Mouse (Mus musculus) kidney, postnatal 14 days (tissue): ENCODE measurements around the gene Spats2l.
A peak's percentile ranks its signal among the peaks of the same experiment; 100 is the strongest.

Source experiments
- DNase-seq: peaks from one replicate; pipeline ENCODE4 v3.0.0; 2022; ENCODE audit warnings: mixed read lengths

Spats2l gene

DNA sequence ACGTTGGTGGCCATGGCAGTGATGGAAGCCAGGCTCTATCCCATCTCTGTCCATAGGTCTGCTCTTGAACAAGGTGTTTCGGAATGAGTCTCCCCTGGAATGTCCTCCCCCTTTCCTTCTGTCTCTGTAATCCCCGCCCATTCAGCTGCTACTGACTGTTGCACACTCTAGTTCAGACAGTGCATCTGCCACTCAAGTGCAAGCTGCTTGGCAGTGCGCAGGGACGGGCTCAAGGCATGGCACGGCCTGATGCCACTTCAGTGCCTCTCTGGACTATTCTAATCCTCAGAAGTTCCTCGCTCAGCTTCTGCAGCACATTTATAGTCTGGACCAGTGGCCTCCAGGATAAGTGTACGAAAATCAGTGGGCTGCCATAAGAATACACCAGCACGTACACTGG, 52.3 kb downstream of the Spats2l start:
- no peak for DNase-seq

- no peak for DNase-seq
Observed at GRCm38 (mm10) chr1:57833145-57833544, 59.2 kb downstream of the Spats2l start.

- peak; percentile 64 for DNase-seq
Observed at GRCm38 (mm10) chr1:57835128-57835527, 61.2 kb downstream of the Spats2l start.

DNA sequence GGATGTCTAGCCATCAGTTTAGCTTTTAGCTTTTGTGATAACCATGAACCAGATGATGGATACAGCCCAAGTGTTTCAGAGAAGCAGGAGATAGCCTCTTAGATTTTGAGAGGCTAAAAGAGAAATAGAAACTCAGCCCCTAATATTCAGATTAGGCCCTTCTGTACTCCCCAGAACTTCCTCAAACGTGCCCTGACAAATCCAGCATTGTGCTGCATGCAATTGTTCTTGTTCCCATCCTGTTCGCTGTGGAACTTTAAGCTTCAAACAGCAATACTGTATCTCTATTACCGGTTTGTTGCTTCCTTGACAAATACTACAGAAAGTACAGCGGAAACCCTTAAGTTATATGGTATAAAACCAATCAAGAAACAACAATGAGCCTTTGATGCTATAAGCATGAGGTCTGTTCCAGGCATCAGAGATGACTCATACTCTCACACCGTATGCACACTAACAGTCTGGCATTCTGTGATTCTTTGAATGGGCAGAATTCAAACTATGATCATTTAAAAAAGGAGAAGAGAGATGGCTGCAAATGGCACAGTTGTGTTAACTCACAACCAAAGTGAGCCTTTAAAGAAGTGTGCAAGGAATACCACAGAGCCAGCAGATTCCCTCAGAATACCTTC, 62.8 kb downstream of the Spats2l start:
- no peak for DNase-seq

DNA sequence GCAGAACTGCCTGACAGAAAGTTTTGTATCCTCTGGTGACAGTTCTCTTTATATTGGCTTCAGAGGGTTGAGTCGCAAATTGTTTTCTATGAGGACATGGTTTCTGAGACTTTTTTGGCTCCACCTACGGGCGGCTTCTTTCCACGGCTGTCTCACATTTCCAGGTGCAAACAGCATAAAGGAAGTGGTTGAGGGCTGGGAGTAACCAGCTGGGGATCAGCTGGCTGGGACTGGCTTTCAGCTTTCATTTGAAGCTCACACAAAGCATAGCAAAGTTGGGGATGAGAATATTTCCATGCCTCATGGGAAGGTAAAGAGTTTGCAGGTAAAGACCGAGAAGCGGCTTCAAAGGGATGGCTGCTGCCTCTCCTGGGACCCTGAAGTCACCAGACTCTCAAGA, 65.9 kb downstream of the Spats2l start:
- DNase-seq = no peak

- no peak for DNase-seq
Observed at GRCm38 (mm10) chr1:57845054-57845722, 71.2 kb downstream of the Spats2l start.

- DNase-seq = no peak
Observed at GRCm38 (mm10) chr1:57846856-57847698, 73.1 kb downstream of the Spats2l start.

DNA sequence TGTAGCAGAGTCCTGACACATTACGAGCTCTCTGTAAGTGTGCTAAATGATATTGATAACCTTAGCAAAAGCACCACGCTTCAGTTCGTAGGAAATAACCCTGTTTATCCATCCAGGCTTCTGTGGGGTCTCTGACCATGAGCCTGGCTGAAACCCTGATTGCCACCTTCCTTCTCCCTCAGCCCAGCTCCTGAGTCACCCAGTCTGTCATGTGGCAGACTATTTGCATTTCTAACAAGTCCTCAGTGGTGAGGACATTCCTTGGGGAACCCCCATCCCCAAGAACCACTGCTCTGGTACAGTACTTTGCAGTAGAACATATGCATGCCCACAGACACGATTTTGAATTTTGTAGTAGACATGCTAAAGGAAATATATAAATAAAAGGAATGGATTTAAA, 75.1 kb downstream of the Spats2l start:
- no peak for DNase-seq

- DNase-seq = peak; percentile 60
Observed at GRCm38 (mm10) chr1:57849916-57850315, 76.0 kb downstream of the Spats2l start.

GRCm38 (mm10) chr1:57851871-57852270, 77.9 kb downstream of the Spats2l start:
- no peak for DNase-seq

DNA sequence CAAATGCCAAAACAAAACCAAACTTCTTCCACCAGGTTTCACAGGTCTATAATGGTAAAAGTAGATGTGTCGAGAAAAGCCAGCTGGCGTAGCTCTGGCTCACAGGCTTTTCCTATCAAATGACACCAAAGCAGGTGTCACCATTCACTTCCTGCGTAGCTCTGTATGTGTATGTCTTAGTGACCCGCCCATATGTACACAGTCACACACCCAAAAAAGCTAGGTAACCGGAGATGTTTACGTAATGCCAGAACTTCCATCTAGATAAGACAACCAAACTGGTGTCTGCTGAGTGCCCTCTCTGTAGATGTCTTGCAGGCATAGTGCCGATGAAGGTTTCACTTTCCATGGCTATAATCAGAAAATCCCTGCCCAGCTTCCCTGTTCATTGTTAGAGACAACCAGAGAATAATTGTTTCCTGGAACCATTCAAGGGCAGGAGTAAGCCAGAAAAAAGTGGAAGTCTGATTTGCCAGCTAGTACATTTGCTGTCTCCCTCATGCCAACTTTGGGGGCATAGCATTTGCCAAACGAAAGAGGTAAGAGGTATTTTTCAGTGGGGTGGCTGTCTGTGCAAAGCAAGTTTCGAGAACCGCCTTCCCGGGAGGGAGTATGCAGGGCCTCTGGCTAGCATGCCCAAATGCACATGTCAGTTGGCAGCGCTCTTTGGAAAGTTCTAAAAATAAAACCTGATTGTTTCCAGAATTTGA, 78.8 kb downstream of the Spats2l start:
- DNase-seq = peak; percentile 19

DNA sequence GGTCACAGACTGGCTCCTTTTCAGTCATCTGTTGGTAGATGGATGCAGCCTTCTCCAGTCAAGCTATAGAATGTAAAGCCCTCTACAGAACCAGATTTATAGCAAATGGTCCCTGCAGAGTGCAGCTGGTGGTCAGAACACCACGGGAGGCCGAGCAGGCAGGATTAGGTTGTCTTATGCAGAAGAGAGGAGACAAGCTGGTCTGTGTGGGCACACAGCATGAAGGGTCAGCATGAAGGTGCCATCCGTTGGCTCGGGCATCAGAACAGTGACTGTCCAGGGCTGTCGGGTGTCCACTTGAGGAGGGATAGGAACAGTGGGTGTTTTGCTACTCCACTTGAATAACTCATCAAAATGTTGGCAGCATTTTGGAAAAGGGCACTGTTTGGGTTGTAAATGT, 83.8 kb downstream of the Spats2l start:
- DNase-seq = no peak

GRCm38 (mm10) chr1:57862024-57862423, 88.1 kb downstream of the Spats2l start:
- no peak for DNase-seq

DNA sequence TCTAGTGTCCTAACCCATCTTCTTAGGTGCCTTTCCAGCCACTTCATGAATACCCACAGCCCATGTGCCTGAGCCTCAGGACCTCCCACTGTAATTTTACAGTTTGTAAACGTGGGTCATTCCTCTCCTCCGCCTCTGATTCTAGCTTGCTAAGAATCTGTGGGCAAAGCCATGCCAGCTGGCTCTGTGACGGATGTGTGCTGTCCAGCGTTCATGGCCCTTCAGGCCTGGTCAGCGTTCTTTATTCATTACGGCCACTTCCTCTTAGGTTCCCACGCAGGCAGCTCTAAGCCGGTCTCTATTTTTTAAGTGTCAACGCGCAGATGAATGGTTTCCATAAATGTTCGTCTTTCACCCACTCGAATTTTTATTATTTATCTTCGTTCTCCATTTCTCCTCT, 94.7 kb downstream of the Spats2l start:
- peak; percentile 43 for DNase-seq

DNA sequence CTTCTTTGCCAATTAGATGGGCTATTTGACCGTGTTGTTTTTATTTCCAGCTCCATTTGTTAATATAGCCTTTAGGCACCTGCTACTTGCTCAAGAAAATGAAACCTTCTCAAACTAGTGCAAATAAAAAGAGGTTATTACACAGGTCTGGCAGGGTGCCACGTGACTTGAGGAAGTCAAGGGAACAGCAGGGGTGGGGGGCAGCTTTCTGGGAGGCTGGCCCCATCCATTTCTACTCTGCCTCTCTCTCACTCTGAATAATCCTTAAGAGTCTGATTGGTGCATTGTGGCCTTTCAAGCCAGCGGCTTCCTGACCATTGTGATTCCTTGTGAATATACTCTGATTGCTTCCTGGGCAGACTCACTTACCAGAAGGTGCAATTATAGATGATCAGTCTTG, 98.0 kb downstream of the Spats2l start:
- peak; percentile 18 for DNase-seq

- DNase-seq = no peak
Observed at GRCm38 (mm10) chr1:57873996-57874395, 100.0 kb downstream of the Spats2l start.

GRCm38 (mm10) chr1:57875109-57875508, 101.1 kb downstream of the Spats2l start:
- DNase-seq = no peak

DNA sequence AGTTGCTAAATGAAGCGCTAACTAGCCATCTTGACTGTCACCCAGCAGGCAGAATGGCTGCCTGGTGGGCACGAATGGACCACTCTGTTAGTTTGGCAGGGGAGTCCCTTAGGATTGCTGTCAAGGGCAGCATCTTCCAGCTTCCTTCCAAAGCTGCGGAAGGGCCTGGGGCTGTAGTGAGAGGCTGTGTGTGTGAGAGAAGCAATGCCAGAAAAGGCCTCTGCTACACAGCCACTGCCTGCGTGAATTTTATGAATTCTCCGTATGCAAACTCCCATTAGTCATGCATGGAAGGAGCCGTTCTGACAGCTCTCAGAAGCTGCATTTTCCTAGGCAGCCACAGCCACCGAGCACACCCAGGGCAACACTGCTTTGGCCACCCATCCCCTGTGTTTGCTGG, 101.5 kb downstream of the Spats2l start:
- DNase-seq = peak; percentile 5

GRCm38 (mm10) chr1:57878957-57879356, 105.0 kb downstream of the Spats2l start:
- DNase-seq = no peak

GRCm38 (mm10) chr1:57884867-57885266, 110.9 kb downstream of the Spats2l start:
- DNase-seq = no peak

- DNase-seq = no peak
Observed at GRCm38 (mm10) chr1:57889803-57890202, 115.8 kb downstream of the Spats2l start.

DNA sequence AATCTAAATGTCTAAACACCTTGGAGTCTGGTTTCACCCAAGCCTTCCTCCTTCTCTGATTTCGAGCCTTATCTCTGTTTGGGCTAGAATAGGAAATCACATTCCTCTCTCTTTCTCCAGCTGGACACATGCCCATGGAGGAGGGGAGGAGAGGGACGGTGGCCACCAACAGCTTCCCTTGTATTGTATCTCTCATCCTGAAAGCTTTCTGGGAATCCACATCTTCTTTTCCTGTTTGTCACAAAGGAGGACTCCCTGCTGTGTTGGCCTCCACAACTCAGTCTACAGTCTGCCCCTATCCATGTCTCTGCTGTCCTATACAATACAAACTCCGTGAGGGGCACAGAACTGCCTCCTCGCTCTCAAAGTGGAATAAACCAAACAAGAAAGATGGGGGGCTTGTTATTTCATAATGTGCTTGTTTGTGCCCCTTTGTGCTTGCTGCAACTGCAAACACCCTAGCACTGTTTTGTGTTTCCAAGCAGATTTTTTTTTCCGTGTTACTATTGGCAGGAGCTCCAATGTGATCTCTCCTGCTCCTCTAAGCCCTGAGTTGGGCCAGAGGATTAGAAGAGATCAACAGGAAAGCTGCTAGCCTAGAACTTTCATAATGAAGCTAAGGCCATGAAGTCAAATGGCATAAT, 116.4 kb downstream of the Spats2l start:
- DNase-seq = peak; percentile 61

DNA sequence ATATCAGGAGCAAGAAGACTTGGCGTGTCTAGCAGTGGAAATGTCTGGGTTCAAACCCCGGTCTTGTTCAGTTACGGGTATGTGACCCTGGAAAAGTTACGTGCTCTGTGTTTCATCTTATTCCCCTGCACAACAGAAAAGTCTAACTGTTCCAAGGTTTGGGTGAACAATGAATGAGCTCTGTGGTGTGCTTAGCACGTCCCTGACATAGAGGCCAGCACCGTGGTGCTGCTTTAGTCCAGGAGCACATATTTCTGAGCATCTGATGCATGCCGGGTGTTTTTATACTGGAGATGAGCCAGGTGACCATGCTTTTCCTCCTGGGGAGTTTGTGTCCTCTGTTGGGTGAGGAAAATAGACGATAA, 116.9 kb downstream of the Spats2l start:
- DNase-seq = no peak
